Mouse (Mus musculus) heart, postnatal 0 days (tissue): ENCODE measurements around the gene Dcps. TPM values are rescaled to one million over a fixed set of nuclear protein-coding genes. Genes with fewer than 3 reads are reported as not detected.

ENCODE experiments used
- ATAC-seq: fragments of 200-750 bp; cut with Nextera tagmentation; 2 replicates; pipeline ENCODE4 v1.8.0; 2017; ENCODE audit warnings: low read depth, moderate number of reproducible peaks, moderate library complexity; ENCODE audit not compliant: insufficient read depth
- DNase-seq: peaks from one replicate; pipeline ENCODE4 v3.0.0-alpha.2; 2016; ENCODE audit warnings: low spot score
- H3K27ac ChIP-seq: fragments of 300-500 bp; sonication (generic); 2 replicates; pipeline ENCODE4 v1.5.1; 2014; ENCODE audit warnings: low read depth, mild to moderate bottlenecking
- H3K27me3 ChIP-seq: fragments of 300-500 bp; sonication (generic); 2 replicates; pipeline ENCODE4 v1.6.1; 2014; ENCODE audit warnings: low read length, mixed read lengths; ENCODE audit not compliant: control insufficient read depth, insufficient read depth
- H3K36me3 ChIP-seq: fragments of 300-500 bp; sonication (generic); replicated peaks from 2 replicates; pipeline ENCODE4 v1.6.1; 2014; ENCODE audit warnings: low read length, mixed read lengths; ENCODE audit not compliant: control insufficient read depth, insufficient read depth
- H3K4me1 ChIP-seq: fragments of 300-500 bp; sonication (generic); 2 replicates; pipeline ENCODE4 v1.6.1; 2014; ENCODE audit warnings: antibody characterized with exemption; ENCODE audit not compliant: control insufficient read depth, insufficient read depth
- H3K4me2 ChIP-seq: fragments of 300-500 bp; sonication (generic); 2 replicates; pipeline ENCODE4 v1.6.1; 2014; ENCODE audit warnings: low read depth, mild to moderate bottlenecking, low read length, moderate library complexity
- H3K4me3 ChIP-seq: fragments of 300-500 bp; sonication (generic); 2 replicates; pipeline ENCODE4 v1.5.1; 2014; ENCODE audit warnings: low read depth, low read length
- H3K9ac ChIP-seq: fragments of 300-500 bp; sonication (generic); replicated peaks from 2 replicates; pipeline ENCODE4 v1.6.1; 2014; ENCODE audit warnings: low read depth, low read length, mixed read lengths
- H3K9me3 ChIP-seq: fragments of 300-500 bp; sonication (generic); replicated peaks from 2 replicates; pipeline ENCODE4 v1.6.1; 2016; ENCODE audit warnings: low read length; ENCODE audit not compliant: control insufficient read depth
- CTCF ChIP-seq: IDR thresholded peaks from 2 replicates; pipeline ENCODE4 v1.5.1; 2016; ENCODE audit warnings: antibody characterized with exemption, control low read depth, low read depth
- EP300 ChIP-seq: IDR thresholded peaks from 2 replicates; pipeline ENCODE4 v1.6.1; 2016; ENCODE audit warnings: antibody characterized with exemption, low read depth
- WGBS: fragments of 180-500 bp; shearing (Covaris S2); extraction: QIAGEN DNeasy Blood & Tissue Kit; methylation state at CpG from one replicate; pipeline ENCODE4 v1.1.7; 2014; 5-methylcytosine and 5-hydroxymethylcytosine counted together
- polyA plus RNA-seq: library from polyadenylated mRNA; unstranded; fragments of >200 nt; fragmentation: Nextera tagmentation; extraction: Ambion mirVana; gene quantifications from 2 replicates; pipeline ENCODE4 v1.2.1, GENCODE M21; 2015
- total RNA-seq: library from RNA; depleted of rRNA; stranded (reverse); fragments of >200 nt; gene quantifications from 2 replicates; pipeline ENCODE4 v1.2.3, GENCODE M21; 2014; ENCODE audit warnings: low replicate concordance

Dcps gene
- total and polyA plus RNA-seq, 2 experiments from 2014 or later = 34.9 to 36.4 TPM

DNA sequence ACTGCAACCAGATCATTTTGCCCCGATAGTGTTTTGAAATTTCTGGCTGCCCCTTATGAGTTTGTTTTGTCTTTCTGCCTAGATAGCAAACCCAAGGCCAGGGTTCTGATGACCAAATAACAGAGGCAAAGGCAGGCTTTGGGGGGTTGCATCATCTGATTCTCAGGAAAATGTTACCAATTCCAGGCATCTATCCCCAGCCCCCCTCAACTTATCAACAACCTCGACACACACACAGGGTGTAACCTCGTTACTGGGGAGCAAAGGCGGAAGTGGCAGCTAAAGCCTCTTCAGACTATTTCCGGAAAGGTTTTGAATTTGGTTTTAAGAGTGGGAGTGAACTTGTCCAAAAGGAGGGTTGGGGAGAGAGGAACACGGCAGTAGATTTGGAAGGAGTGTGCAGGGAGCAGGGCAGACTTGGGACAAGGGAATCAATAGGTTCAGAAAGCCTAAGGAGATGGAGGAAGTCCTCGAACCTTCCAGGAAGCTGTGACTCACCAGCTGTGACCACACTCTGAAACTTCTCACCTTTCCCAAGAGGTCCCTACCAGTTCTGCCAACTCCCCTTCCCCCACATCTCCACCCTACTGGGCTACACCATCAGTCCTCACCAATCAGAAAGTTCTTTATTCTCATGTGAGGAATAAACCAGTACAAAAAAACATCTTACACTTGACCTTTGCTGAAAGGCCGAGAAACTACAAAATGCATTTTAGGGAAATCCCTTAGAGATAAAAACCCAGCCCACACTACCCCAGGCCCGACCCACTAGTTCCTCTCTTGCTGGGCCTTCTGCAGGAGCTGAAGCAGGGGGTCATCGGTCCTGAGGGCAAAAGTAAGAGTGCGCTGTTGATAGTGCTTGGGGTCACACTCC lies 51.8 kb downstream of the Dcps start:
- Histone ChIP-seq H3K27ac (peak overlapping the region; percentile 69), H3K4me1 (peaks cover 21% of the 10 kb centered on the region), H3K9ac (no peak overlapping the region), H3K4me2 (no peak overlapping the region), H3K36me3 (peaks cover 26% of the 10 kb centered on the region), H3K4me3 (no peak overlapping the region), H3K9me3 (no peaks in the 10 kb centered on the region), H3K27me3 (no peaks in the 10 kb centered on the region)
- WGBS = 49% methylated on average over 11 of the region's 11 CpGs
- ATAC-seq (no peak), DNase-seq (no peak)
- TF ChIP-seq EP300 (no peak), CTCF (no peak)

DNA sequence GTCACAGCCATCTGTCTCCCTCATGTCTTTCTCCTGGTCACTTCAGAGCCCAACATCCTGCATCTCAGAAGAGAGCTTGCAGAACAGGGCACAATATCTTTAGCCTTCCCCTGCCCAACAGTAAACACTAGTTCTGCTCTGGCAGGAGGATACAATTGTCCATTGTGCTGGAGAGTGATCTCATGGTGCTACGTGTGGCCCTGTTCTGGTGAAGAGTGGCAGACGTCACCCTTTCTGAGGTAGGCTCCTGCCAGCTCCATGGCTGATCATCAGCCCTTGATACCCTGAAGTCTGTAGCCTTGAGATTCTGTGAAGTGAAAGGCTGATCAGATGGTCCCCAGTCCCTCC lies 52.4 kb downstream of the Dcps start:
- peaks cover 23% of the 10 kb centered on the region for H3K36me3 ChIP-seq
- H3K27me3 ChIP-seq = no peaks in the 10 kb centered on the region
- DNase-seq (no peak), ATAC-seq (no peak; the same call in 1 of the 2 replicates)
- peaks cover 19% of the 10 kb centered on the region for H3K4me1 ChIP-seq
- H3K27ac ChIP-seq = peak overlapping the region; percentile 69
- no peak overlapping the region for H3K9ac ChIP-seq
- TF ChIP-seq EP300 (no peak), CTCF (no peak)
- no peaks in the 10 kb centered on the region for H3K9me3 ChIP-seq
- H3K4me3 ChIP-seq = no peak overlapping the region
- 55% methylated on average over 2 of the region's 2 CpGs for WGBS
- no peak overlapping the region for H3K4me2 ChIP-seq

DNA sequence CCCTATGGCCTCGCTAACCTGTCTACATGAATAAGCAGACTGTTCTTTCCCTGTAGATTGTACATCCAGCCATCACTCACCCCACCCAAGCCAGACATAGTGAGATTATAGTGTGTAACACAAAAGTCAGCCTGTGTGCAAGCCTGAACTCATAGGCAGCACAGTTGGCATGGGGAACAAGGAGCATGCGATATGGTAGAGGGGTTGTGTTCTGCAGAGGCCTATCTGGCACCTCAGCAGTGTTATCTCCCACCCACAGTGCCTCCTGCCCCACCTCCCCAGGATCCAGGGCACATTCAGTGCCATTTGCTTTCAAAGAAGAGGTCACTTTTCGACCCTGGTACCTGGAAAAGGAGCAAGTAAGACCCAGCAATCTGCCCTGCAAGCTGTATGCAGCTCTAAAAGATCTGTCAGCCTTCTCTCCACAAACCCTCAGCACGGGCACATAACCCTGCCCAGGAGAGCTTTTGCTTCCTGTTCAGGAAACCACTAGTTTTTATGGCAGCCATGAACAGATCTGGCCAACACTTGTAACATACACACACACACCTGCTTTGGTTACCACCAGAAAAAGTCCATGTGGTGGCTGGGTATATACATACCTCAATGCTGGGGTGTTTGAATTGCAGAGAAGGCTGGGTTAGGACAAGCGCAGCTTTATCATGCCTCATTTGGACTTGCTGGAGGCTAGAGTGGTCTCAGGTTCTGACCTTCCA lies 53.2 kb downstream of the Dcps start:
- H3K27me3 ChIP-seq = no peaks in the 10 kb centered on the region

DNA sequence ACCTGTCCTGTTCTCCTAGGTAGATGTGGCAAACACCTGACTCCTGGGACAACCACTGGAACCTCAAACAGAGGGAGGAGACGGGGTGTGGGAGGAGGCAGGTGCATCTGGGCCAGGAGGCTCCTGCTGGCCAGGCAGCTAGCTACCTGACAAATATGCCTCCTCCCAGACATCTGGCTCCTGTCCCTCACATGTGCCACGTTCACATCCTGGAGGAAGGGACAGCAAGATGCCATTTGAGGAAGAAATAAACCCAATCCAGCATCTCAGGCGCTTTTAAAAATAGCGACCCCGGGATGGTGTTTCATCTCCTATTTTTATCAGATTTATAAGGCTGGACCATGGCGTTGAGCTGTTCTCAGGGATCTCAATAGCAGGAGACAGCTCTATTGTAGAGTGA lies 56.7 kb downstream of the Dcps start, which contains the start of gene St3gal4:
St3gal4 (minus strand) TSS at position 101 of the 400 bp plus-strand sequence.
- Histone ChIP-seq H3K4me1 (peaks cover 36% of the 10 kb centered on the region), H3K9me3 (no peaks in the 10 kb centered on the region), H3K27ac (peak within 1 kb of the TSS; percentile 91), H3K27me3 (no peaks in the 10 kb centered on the region), H3K4me3 (no peak within 1 kb of the TSS), H3K9ac (no peak within 1 kb of the TSS), H3K4me2 (peak within 1 kb of the TSS; percentile 80; the same call in 1 of the 2 replicates), H3K36me3 (0 out of 2 replicates have a peak, but pooled peaks cover 4% of the 10 kb centered on the region)
- ATAC-seq (no peak), DNase-seq (no peak)
- TF ChIP-seq CTCF = no peak
- TF ChIP-seq EP300 = no peak
- WGBS = 73% methylated on average over 6 of the region's 6 CpGs

More for the DNA sequence above, 53.2 kb downstream of the Dcps start:
- H3K4me2 ChIP-seq = no peak overlapping the region
- no peak for ATAC-seq
- TF ChIP-seq CTCF = no peak
- TF ChIP-seq EP300 = no peak
- H3K9me3 ChIP-seq = no peaks in the 10 kb centered on the region
- DNase-seq = no peak
- 63% methylated on average over 5 of the region's 5 CpGs for WGBS
- H3K36me3 ChIP-seq = peaks cover 21% of the 10 kb centered on the region; the same call in 1 of the 2 replicates
- H3K4me3 ChIP-seq = no peak overlapping the region
- peaks cover 25% of the 10 kb centered on the region for H3K4me1 ChIP-seq
- H3K27ac ChIP-seq = peak overlapping the region; percentile 69
- no peak overlapping the region for H3K9ac ChIP-seq

DNA sequence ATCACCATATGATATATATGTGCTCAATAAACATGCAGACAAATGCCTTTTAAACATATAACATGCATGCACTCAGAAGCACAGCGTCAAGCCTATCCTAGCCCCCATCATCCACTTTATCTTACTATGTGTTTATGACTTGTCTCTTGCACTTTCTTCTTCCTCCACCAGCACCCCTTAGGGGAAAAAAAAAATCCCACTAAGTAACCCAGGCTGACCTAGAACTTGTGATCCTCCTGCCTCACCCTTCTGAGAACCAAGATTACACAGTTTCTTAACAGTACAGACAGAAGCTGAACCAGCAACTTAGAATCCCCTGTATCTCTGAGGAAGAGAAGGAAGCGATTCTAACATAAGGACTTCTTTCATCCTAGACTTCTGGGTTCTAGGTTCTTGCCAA lies 57.3 kb downstream of the Dcps start:
- H3K9me3 ChIP-seq = no peaks in the 10 kb centered on the region
- H3K4me1 ChIP-seq = peaks cover 34% of the 10 kb centered on the region
- H3K4me3 ChIP-seq = no peak overlapping the region
- ATAC-seq (no peak), DNase-seq (no peak)
- WGBS = 82% methylated on average over 2 of the region's 2 CpGs
- no peak overlapping the region for H3K4me2 ChIP-seq
- H3K27me3 ChIP-seq = no peaks in the 10 kb centered on the region
- no peak overlapping the region for H3K9ac ChIP-seq
- H3K36me3 ChIP-seq = peaks cover 4% of the 10 kb centered on the region; the same call in 1 of the 2 replicates
- TF ChIP-seq CTCF (no peak), EP300 (no peak)
- H3K27ac ChIP-seq = 0 out of 2 replicates have a peak overlapping the region, but pooled peaks have one; percentile 91
